In genomic region chr2:106750878-106751277, GRCm38 (mm10) we compare ENCODE assay signal across 21 mouse cellular contexts. TPM values are rescaled to one million over a fixed set of nuclear protein-coding genes. Genes with fewer than 3 reads are reported as not detected.
DNase-seq lines count a peak whose midpoint lies in the region; ATAC-seq and TF ChIP-seq lines count a peak whose summit lies in the region.
"Had no signal": no experiment of that assay in that cellular context is flagged by ENCODE, and none has a peak within 500 bp of the region (broad histone marks: within the 10 kb centered on the region; RNA-seq: fewer than 3 reads in every experiment).

No protein-coding gene starts in this region.

- 44% methylated on average over 3 of the region's 3 CpGs for WGBS in forebrain, embryonic 11.5 days
- 38% methylated on average over 3 of the region's 3 CpGs for WGBS in forebrain, embryonic 13.5 days
- 52% methylated on average over 3 of the region's 3 CpGs for WGBS in kidney, postnatal 0 days

- TF ChIP-seq CTCF in kidney, postnatal 0 days (IDR thresholded peaks at IDR 0.05; ENCODE audit: low read depth): no peak

- H3K9ac ChIP-seq in forebrain, embryonic 11.5 days (ENCODE audit: low read length): no peak overlapping the region
- H3K9ac ChIP-seq in forebrain, embryonic 13.5 days: no peak overlapping the region
- no peak overlapping the region for H3K9ac ChIP-seq in kidney, postnatal 0 days (ENCODE audit: low read depth, low read length)
- H3K9ac ChIP-seq: forebrain, embryonic 15.5 days; hindbrain, embryonic 12.5 days; hindbrain, embryonic 15.5 days had no signal

- no peak overlapping the region for H3K27ac ChIP-seq in forebrain, embryonic 11.5 days (ENCODE audit: low read depth, low read length)
- H3K27ac ChIP-seq in forebrain, embryonic 13.5 days: no peak overlapping the region
- H3K27ac ChIP-seq in kidney, postnatal 0 days: no peak overlapping the region
- H3K27ac ChIP-seq: forebrain, embryonic 10.5 days; forebrain, embryonic 15.5 days; hindbrain, embryonic 12.5 days; hindbrain, embryonic 15.5 days had no signal

- no peaks in the 10 kb centered on the region; the same call in 1 of the 2 replicates for H3K4me1 ChIP-seq in forebrain, embryonic 11.5 days (replicated peaks; ENCODE audit: control insufficient read depth, insufficient read depth, low read length)
- H3K4me1 ChIP-seq in forebrain, embryonic 13.5 days: peaks cover 33% of the 10 kb centered on the region
- H3K4me1 ChIP-seq in kidney, postnatal 0 days (replicated peaks; ENCODE audit: insufficient read depth, low read length): 0 out of 2 replicates have a peak, but pooled peaks cover 5% of the 10 kb centered on the region

- H3K4me3 ChIP-seq in forebrain, embryonic 11.5 days (ENCODE audit: low read depth, low read length): no peak overlapping the region
- no peak overlapping the region for H3K4me3 ChIP-seq in forebrain, embryonic 13.5 days
- H3K4me3 ChIP-seq in kidney, postnatal 0 days (replicated peaks; ENCODE audit: low read depth, low read length): no peak overlapping the region
- H3K4me3 ChIP-seq: forebrain, embryonic 10.5 days; forebrain, embryonic 15.5 days; hindbrain, embryonic 12.5 days; hindbrain, embryonic 15.5 days had no signal

- no peaks in the 10 kb centered on the region for H3K9me3 ChIP-seq in forebrain, embryonic 11.5 days (ENCODE audit: control insufficient read depth, low read length)
- no peaks in the 10 kb centered on the region for H3K9me3 ChIP-seq in forebrain, embryonic 13.5 days (replicated peaks)
- H3K9me3 ChIP-seq in kidney, postnatal 0 days (replicated peaks; ENCODE audit: low read length): no peaks in the 10 kb centered on the region
- H3K9me3 ChIP-seq: forebrain, embryonic 10.5 days; forebrain, embryonic 15.5 days; hindbrain, embryonic 12.5 days; hindbrain, embryonic 15.5 days had no signal

- H3K4me2 ChIP-seq in forebrain, embryonic 11.5 days (ENCODE audit: low read depth, low read length, severe bottlenecking): no peak overlapping the region
- no peak overlapping the region for H3K4me2 ChIP-seq in forebrain, embryonic 13.5 days
- H3K4me2 ChIP-seq in kidney, postnatal 0 days (ENCODE audit: low read length): no peak overlapping the region
- H3K4me2 ChIP-seq: forebrain, embryonic 15.5 days; heart, embryonic 11.5 days; hindbrain, embryonic 12.5 days; hindbrain, embryonic 15.5 days had no signal

- ATAC-seq in forebrain, embryonic 11.5 days (replicated peaks; ENCODE audit: low FRiP score): no peak
- ATAC-seq in forebrain, embryonic 13.5 days: no peak
- ATAC-seq in kidney, postnatal 0 days (replicated peaks; ENCODE audit: low FRiP score, low read depth): no peak
- ATAC-seq: forebrain, embryonic 15.5 days had no signal

- H3K36me3 ChIP-seq in forebrain, embryonic 11.5 days (ENCODE audit: control insufficient read depth, insufficient read depth, low read length): no peaks in the 10 kb centered on the region
- peaks cover 21% of the 10 kb centered on the region for H3K36me3 ChIP-seq in forebrain, embryonic 13.5 days (ENCODE audit: poor library complexity, severe bottlenecking)
- H3K36me3 ChIP-seq in kidney, postnatal 0 days (ENCODE audit: insufficient read depth, low read length): no peaks in the 10 kb centered on the region
- H3K36me3 ChIP-seq: forebrain, embryonic 15.5 days; hindbrain, embryonic 12.5 days; hindbrain, embryonic 15.5 days had no signal

- no peaks in the 10 kb centered on the region for H3K27me3 ChIP-seq in forebrain, embryonic 11.5 days (ENCODE audit: control insufficient read depth, insufficient read depth, low read length)
- no peaks in the 10 kb centered on the region for H3K27me3 ChIP-seq in forebrain, embryonic 13.5 days
- H3K27me3 ChIP-seq in kidney, postnatal 0 days (ENCODE audit: insufficient read depth, low read length): 0 out of 2 replicates have a peak, but pooled peaks cover 3% of the 10 kb centered on the region
- H3K27me3 ChIP-seq: CH12.LX; forebrain, embryonic 15.5 days; hindbrain, embryonic 15.5 days had no signal

- peak; percentile 19 for DNase-seq in forebrain, embryonic 11.5 days (ENCODE audit: low spot score)
- peak; percentile 69 for DNase-seq in kidney, postnatal 0 days (ENCODE audit: low spot score)
- DNase-seq in kidney, postnatal 36 days: no peak
- DNase-seq in ES-CJ7 (ENCODE audit: low read depth, low spot score) (peak; percentile 88), R1 (ENCODE audit: low read depth, low spot score) (peak; percentile 96)
- DNase-seq in layer of hippocampus, postnatal 10 days (ENCODE audit: low spot score in 2 of 2): no peak
- DNase-seq: adrenal gland, adult 2 months; adrenal gland, postnatal 14 days; B cell, adult 2 months; cerebellum, adult 11 months; cerebellum, adult 2 months; cerebellum, adult 9-11 months; cerebellum, postnatal 25 days; gastrocnemius, postnatal 25 days had no signal

RNA-seq across cellular contexts. Expression of gene Mpped2, which starts 57.8 kb away (rescaled TPM):
- 102 and 121 TPM in 2 replicates for polyA plus RNA-seq in forebrain, embryonic 11.5 days (2014; fragmentation: Nextera tagmentation; extraction: Ambion mirVana)
- 180 and 197 TPM in 2 replicates for polyA plus RNA-seq in forebrain, embryonic 13.5 days (2015; fragmentation: Nextera tagmentation; extraction: Ambion mirVana)
- 30.4 and 33.2 TPM in 2 replicates for polyA plus RNA-seq in kidney, postnatal 0 days (2015; fragmentation: Nextera tagmentation; extraction: Ambion mirVana)
- total RNA-seq in layer of hippocampus, postnatal 10 days (2021): 10 to 100 TPM; 40.8 to 46.8 TPM
- total RNA-seq: CH12.LX had no signal

Comparison
In these comparisons a context has a peak if more than half of its experiments do, and no peak if none do; other contexts are left out.
1. DNase-seq: peak in forebrain, embryonic 11.5 days (single experiment), kidney, postnatal 0 days (single experiment), ES-CJ7 (single experiment) and R1 (single experiment); none in kidney, postnatal 36 days (0 of 2) and layer of hippocampus, postnatal 10 days (0 of 2).